Mouse (Mus musculus) forebrain, postnatal 0 days (tissue): ENCODE data around the gene Fkbp14. TPM values are rescaled to one million over a fixed set of nuclear protein-coding genes. Genes with fewer than 3 reads are reported as not detected.
A peak's percentile ranks its signal among the peaks of the same experiment; 100 is the strongest.

Experiments
- ATAC-seq: fragments of 200-750 bp; cut with Nextera tagmentation; 2 replicates; pipeline ENCODE4 v1.8.0; 2017; ENCODE audit warnings: mild to moderate bottlenecking, moderate library complexity
- DNase-seq: peaks from one replicate; pipeline ENCODE4 v3.0.0-alpha.2; 2015
- H3K27ac ChIP-seq: fragments of 300-500 bp; sonication (generic); 2 replicates; pipeline ENCODE4 v1.5.1; 2014; ENCODE audit warnings: low read depth, mild to moderate bottlenecking, antibody characterized with exemption, low read length, moderate library complexity, mixed read lengths
- H3K27me3 ChIP-seq: fragments of 300-500 bp; sonication (generic); 2 replicates; pipeline ENCODE4 v1.6.1; 2014; ENCODE audit warnings: mild to moderate bottlenecking, low read length, mixed read lengths; ENCODE audit not compliant: insufficient read depth
- H3K36me3 ChIP-seq: fragments of 300-500 bp; sonication (generic); 2 replicates; pipeline ENCODE4 v1.6.1; 2014; ENCODE audit warnings: mild to moderate bottlenecking, moderate library complexity; ENCODE audit not compliant: insufficient read depth
- H3K4me1 ChIP-seq: fragments of 300-500 bp; sonication (generic); 2 replicates; pipeline ENCODE4 v1.6.1; 2014; ENCODE audit warnings: antibody characterized with exemption; ENCODE audit not compliant: insufficient read depth
- H3K4me2 ChIP-seq: fragments of 300-500 bp; sonication (generic); 2 replicates; pipeline ENCODE4 v1.6.1; 2014; ENCODE audit warnings: low read depth, mild to moderate bottlenecking, moderate library complexity
- H3K4me3 ChIP-seq: fragments of 300-500 bp; sonication (generic); 2 replicates; pipeline ENCODE4 v1.5.1; 2014; ENCODE audit warnings: low read depth, low read length, mixed read lengths
- H3K9ac ChIP-seq: fragments of 300-500 bp; sonication (generic); 2 replicates; pipeline ENCODE4 v1.6.1; 2014; ENCODE audit warnings: mild to moderate bottlenecking
- H3K9me3 ChIP-seq: fragments of 300-500 bp; sonication (generic); 2 replicates; pipeline ENCODE4 v1.6.1; 2016; ENCODE audit warnings: low read length
- CTCF ChIP-seq: sonication (generic); IDR thresholded peaks from 2 replicates; pipeline ENCODE4 v1.5.1; 2016; ENCODE audit warnings: antibody characterized with exemption, control low read depth, low read depth
- WGBS: fragments of 180-500 bp; shearing (Covaris S2); extraction: QIAGEN DNeasy Blood & Tissue Kit; methylation state at CpG from one replicate; pipeline ENCODE4 v1.1.7; 2014; 5-methylcytosine and 5-hydroxymethylcytosine counted together
- polyA plus RNA-seq: library from polyadenylated mRNA; unstranded; fragments of >200 nt; fragmentation: Nextera tagmentation; extraction: Ambion mirVana; gene quantifications from 2 replicates; pipeline ENCODE4 v1.2.1, GENCODE M21; 2015
- total RNA-seq: library from RNA; depleted of rRNA; stranded (reverse); fragments of >200 nt; gene quantifications from 2 replicates; pipeline ENCODE4 v1.2.3, GENCODE M21; 2014; rRNA removed

Fkbp14 gene
- total and polyA plus RNA-seq, 2 experiments from 2014 or later, result 4.5 to 9.6 TPM

DNA sequence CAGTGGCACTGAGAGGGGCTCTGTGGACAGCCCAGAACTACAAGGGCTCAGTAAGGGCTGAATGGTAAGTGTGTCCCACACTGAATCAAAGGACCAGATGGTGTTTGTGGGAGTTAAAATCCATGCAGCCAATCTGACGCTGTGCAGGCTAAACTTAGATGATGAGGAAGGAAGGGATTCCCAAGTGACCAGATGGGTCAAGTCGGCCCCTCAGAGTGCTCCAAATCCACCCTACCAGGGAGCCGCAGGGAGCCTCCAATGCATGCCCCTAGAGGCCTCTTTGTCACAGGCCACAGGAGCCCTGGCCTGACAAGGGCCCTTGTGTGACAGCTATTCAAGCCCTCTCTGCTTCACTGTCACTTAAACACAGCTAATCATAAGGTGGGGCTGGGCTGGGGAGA lies 58.3 kb downstream of the Fkbp14 start:
- WGBS, result 5% methylated on average over 3 of the region's 3 CpGs
- H3K4me2 ChIP-seq, result no peak overlapping the region
- no peak for TF ChIP-seq CTCF
- peak overlapping the region; percentile 21; the same call in 1 of the 2 replicates for H3K27ac ChIP-seq
- no peak for DNase-seq
- no peak overlapping the region for H3K4me3 ChIP-seq
- H3K9me3 ChIP-seq, result 0 out of 2 replicates have a peak, but pooled peaks cover 4% of the 10 kb centered on the region
- H3K36me3 ChIP-seq, result peaks cover 8% of the 10 kb centered on the region
- H3K9ac ChIP-seq, result no peak overlapping the region
- peak; percentile 65 for ATAC-seq
- peaks cover 17% of the 10 kb centered on the region for H3K4me1 ChIP-seq
- H3K27me3 ChIP-seq, result no peaks in the 10 kb centered on the region

GRCm38 (mm10) chr6:54537053-54537452 lies 60.1 kb downstream of the Fkbp14 start:
- 88% methylated on average over 7 of the region's 7 CpGs for WGBS
- no peak for TF ChIP-seq CTCF
- peaks cover 17% of the 10 kb centered on the region for H3K4me1 ChIP-seq
- H3K36me3 ChIP-seq, result no peaks in the 10 kb centered on the region
- no peak overlapping the region for H3K4me2 ChIP-seq
- ATAC-seq (no peak), DNase-seq (no peak)
- no peak overlapping the region for H3K9ac ChIP-seq
- H3K27me3 ChIP-seq, result no peaks in the 10 kb centered on the region
- no peak overlapping the region; the same call in 1 of the 2 replicates for H3K27ac ChIP-seq
- no peaks in the 10 kb centered on the region for H3K9me3 ChIP-seq
- no peak overlapping the region for H3K4me3 ChIP-seq

- DNase-seq (no peak), ATAC-seq (no peak)
- no peak overlapping the region for H3K4me2 ChIP-seq
- H3K9ac ChIP-seq, result no peak overlapping the region
- WGBS, result 87% methylated on average over 4 of the region's 4 CpGs
- H3K27ac ChIP-seq, result no peak overlapping the region
- no peaks in the 10 kb centered on the region for H3K27me3 ChIP-seq
- no peak overlapping the region for H3K4me3 ChIP-seq
- no peak for TF ChIP-seq CTCF
- no peaks in the 10 kb centered on the region for H3K9me3 ChIP-seq
- H3K36me3 ChIP-seq, result no peaks in the 10 kb centered on the region
- H3K4me1 ChIP-seq, result peaks cover 22% of the 10 kb centered on the region
Observed at GRCm38 (mm10) chr6:54535485-54535884, 61.6 kb downstream of the Fkbp14 start.

DNA sequence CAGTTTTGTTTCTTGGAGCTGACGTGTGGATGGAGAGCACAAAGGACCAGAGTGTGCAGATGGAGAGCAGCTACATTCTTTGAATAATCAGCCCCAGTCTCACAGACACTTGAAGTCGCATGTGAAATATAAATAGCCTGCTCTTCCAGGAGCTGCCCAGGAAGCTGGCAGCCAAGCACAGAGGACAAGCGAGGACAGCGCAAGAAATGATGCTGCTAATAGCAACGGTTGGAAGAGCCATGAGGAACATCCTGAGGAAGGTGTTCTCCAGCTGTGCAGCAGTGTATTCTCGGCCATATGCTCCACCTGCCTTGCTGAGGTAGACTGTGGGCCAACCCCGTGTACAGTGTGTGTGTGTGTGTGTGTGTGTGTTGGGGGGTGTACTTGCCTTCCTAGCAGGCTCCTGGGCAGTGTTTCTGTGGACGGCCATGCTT lies 66.0 kb downstream of the Fkbp14 start:
- DNase-seq (peak; percentile 73), ATAC-seq (peak; percentile 93)
- Histone ChIP-seq H3K4me2 (no peak overlapping the region), H3K9ac (0 out of 2 replicates have a peak overlapping the region, but pooled peaks have one; percentile 10), H3K36me3 (peaks cover 8% of the 10 kb centered on the region; the same call in 1 of the 2 replicates), H3K9me3 (no peaks in the 10 kb centered on the region), H3K4me3 (no peak overlapping the region), H3K27me3 (no peaks in the 10 kb centered on the region), H3K4me1 (peaks cover 9% of the 10 kb centered on the region; the same call in 1 of the 2 replicates), H3K27ac (peak overlapping the region; percentile 77)
- TF ChIP-seq CTCF, result no peak
- 34% methylated on average over 8 of the region's 8 CpGs for WGBS

GRCm38 (mm10) chr6:54530182-54530581 lies 66.9 kb downstream of the Fkbp14 start:
- Histone ChIP-seq H3K4me3 (no peak overlapping the region), H3K4me1 (peaks cover 9% of the 10 kb centered on the region; the same call in 1 of the 2 replicates), H3K9ac (no peak overlapping the region), H3K27me3 (no peaks in the 10 kb centered on the region), H3K4me2 (no peak overlapping the region), H3K27ac (peak overlapping the region; percentile 77; the same call in 1 of the 2 replicates), H3K9me3 (no peaks in the 10 kb centered on the region), H3K36me3 (peaks cover 11% of the 10 kb centered on the region)
- 78% methylated on average over 2 of the region's 2 CpGs for WGBS
- ATAC-seq (no peak), DNase-seq (no peak)
- no peak for TF ChIP-seq CTCF

- no peak for TF ChIP-seq CTCF
- H3K27me3 ChIP-seq, result no peaks in the 10 kb centered on the region
Observed at GRCm38 (mm10) chr6:54528666-54529065, 68.4 kb downstream of the Fkbp14 start.

More at GRCm38 (mm10) chr6:54528666-54529065, 68.4 kb downstream of the Fkbp14 start:
- DNase-seq (no peak), ATAC-seq (no peak)
- peaks cover 9% of the 10 kb centered on the region; the same call in 1 of the 2 replicates for H3K4me1 ChIP-seq
- H3K4me2 ChIP-seq, result no peak overlapping the region
- no peaks in the 10 kb centered on the region for H3K9me3 ChIP-seq
- 93% methylated on average over 8 of the region's 8 CpGs for WGBS
- H3K4me3 ChIP-seq, result no peak overlapping the region
- no peak overlapping the region for H3K9ac ChIP-seq
- H3K36me3 ChIP-seq, result peaks cover 23% of the 10 kb centered on the region
- no peak overlapping the region for H3K27ac ChIP-seq

Other genes with a start within 250 kb of the Fkbp14 start
- 6.5 and 7.6 TPM in 2 replicates for gene Wipf3, start 167.7 kb downstream of the Fkbp14 start, total RNA-seq
- 1.1 and 2.4 TPM in 2 replicates for gene Wipf3, start 167.7 kb downstream of the Fkbp14 start, polyA plus RNA-seq
- 189 and 195 TPM in 2 replicates for gene Scrn1, start 30.8 kb downstream of the Fkbp14 start, total RNA-seq
- gene Scrn1, start 30.8 kb downstream of the Fkbp14 start, polyA plus RNA-seq, result 95.5 and 122 TPM in 2 replicates
- 14.8 and 19.3 TPM in 2 replicates for gene Plekha8, start 2.2 kb downstream of the Fkbp14 start, total RNA-seq
- 4.5 and 4.7 TPM in 2 replicates for gene Plekha8, start 2.2 kb downstream of the Fkbp14 start, polyA plus RNA-seq
- gene Mturn, start 84.3 kb upstream of the Fkbp14 start, total RNA-seq, result 241 and 274 TPM in 2 replicates
- gene Mturn, start 84.3 kb upstream of the Fkbp14 start, polyA plus RNA-seq, result 92.8 and 107 TPM in 2 replicates
- 74.2 and 83.8 TPM in 2 replicates for gene Znrf2, start 219.6 kb upstream of the Fkbp14 start, total RNA-seq
- 11.2 and 13.1 TPM in 2 replicates for gene Znrf2, start 219.6 kb upstream of the Fkbp14 start, polyA plus RNA-seq